Mouse (Mus musculus) bone marrow macrophage, adult 2 months (primary cell): ENCODE measurements around the gene Cpt2.

Experiments
- CTCF ChIP-seq: IDR thresholded peaks from 2 replicates; pipeline ENCODE4 v1.5.1; 2012; ENCODE audit warnings: low read depth, mild to moderate bottlenecking, low read length, moderate library complexity
- POLR2A ChIP-seq: IDR thresholded peaks from 2 replicates; pipeline ENCODE4 v1.6.1; 2012; ENCODE audit warnings: mild to moderate bottlenecking, low read depth, low read length, borderline replicate concordance

- TF ChIP-seq CTCF (no peak), POLR2A (no peak)
Measured at GRCm38 (mm10) chr4:107906561-107906960, 16.8 kb downstream of the Cpt2 start.
